Mouse (Mus musculus): Measurements from ENCODE around the gene Gm3854.
"Not testable (repeated sequence)": the region's sequence is repeated elsewhere in the genome, so short reads cannot be mapped to it uniquely, and the experiment has no call there.

Gene Gm3854

GRCm38 (mm10) chr7:6343501-6344071, at the start of gene Gm3854:
TSS of gene Gm3854 (plus strand) at chr7:6343759.
- peak; percentile 74 for DNase-seq

GRCm38 (mm10) chr7:6300796-6301195, 42.8 kb upstream of the Gm3854 start:
- not testable (repeated sequence) for DNase-seq

DNA sequence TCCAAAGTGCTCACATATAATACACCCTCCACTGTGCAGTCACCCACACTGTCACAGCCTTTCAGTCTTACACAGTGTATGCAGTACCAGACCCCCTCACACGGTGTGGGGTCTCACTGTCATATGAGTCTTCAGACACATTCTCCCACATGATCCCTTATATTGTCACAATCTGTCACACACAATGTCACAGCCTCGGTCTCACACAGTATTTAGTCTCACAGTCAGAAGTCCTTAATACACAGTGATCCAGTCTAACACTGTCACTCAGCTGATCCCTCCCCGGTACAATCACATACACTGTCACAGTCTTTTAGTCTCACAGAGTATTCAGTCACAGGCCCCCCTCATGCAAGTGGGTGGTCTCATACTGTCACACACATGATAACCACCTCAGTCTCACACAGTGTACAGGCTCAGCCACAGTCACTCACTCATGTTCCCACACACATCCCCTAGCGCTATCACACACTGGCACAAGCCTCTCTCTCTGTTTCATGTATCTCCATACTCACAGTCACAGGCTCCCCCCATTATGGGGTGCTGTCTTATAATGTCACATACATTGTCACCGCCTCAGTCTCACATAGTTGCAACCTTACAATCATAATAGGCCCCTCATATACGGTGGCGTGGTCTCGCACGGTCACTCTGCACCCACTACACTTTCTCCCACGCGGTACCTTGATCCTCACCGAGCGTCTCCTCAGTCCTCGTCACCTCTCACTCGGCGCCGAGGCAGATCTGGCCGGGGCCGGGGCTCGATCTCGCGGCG, 12.9 kb upstream of the Gm3854 start:
- DNase-seq = peak; percentile 16

GRCm38 (mm10) chr7:6331233-6331956, 12.2 kb upstream of the Gm3854 start, which contains the start of gene Zfp583:
TSS of gene Zfp583 (minus strand) at chr7:6331285.
- peak; percentile 85 for DNase-seq

DNA sequence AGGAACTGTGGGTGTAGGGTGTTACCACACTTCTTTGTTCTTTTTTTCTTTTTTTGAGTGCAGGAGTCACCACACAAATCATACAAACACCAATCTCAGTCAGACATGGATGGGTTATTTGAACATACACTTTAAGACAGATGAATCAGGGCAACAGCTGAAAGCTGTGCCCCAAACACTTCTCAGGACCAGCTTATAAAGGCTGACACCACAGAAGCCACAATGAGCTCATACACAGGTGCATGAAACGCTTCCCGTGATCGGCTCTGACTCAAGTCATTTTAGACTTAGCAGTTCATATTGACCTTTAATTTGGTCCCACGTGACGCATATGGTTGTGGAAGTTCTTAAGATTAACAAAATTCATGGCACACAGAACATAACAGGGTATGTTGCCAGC, 3.7 kb upstream of the Gm3854 start:
- no peak for DNase-seq

DNA sequence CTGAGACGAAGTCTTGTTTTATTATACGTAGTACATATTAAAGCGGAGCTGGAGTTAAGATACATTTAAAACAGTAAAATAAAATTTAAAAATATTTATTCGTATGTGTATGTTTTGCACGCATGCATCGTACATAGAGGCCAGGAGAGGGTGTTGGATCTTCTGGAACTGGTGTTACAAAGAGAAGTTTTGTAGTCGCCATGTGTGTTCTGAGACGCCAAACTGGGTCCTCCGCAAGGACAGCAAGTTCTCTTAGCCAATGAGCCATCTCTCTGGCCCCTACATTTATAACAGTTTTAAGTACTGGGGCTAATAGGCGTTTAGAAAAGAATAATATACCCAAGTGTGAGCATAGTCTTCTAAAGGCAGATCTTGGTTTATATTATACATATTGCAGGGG, 565 bp downstream of the Gm3854 start:
- no peak for DNase-seq

DNA sequence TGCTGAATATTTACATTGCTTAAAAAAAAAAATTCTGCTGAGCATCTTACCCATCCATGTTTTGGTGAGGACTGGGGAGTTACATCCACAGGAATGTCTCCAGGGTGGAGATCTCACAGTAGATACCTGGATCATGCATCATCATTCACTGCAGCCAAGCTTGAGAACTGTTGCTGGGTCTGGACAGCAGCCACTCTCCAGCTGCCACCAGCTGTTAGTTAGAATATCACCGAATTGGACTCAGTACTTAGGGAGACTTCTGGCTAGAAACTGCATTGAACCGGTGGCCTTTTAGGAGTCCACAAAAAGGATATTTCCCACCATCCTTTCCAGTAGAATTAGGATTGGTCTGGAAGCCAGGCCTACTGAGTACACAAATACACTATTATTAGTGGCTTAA, 14.6 kb downstream of the Gm3854 start:
- no peak for DNase-seq

- DNase-seq = peak; percentile 24
These were observed 15.5 kb downstream of the Gm3854 start for GRCm38 (mm10) chr7:6358937-6359590.

GRCm38 (mm10) chr7:6360477-6361060, 17.0 kb downstream of the Gm3854 start:
- peak; percentile 17 for DNase-seq

- peak; percentile 20 for DNase-seq
These were observed 18.2 kb downstream of the Gm3854 start for GRCm38 (mm10) chr7:6361756-6362155.

GRCm38 (mm10) chr7:6362268-6363046, 18.9 kb downstream of the Gm3854 start:
- DNase-seq = peak; percentile 99

DNA sequence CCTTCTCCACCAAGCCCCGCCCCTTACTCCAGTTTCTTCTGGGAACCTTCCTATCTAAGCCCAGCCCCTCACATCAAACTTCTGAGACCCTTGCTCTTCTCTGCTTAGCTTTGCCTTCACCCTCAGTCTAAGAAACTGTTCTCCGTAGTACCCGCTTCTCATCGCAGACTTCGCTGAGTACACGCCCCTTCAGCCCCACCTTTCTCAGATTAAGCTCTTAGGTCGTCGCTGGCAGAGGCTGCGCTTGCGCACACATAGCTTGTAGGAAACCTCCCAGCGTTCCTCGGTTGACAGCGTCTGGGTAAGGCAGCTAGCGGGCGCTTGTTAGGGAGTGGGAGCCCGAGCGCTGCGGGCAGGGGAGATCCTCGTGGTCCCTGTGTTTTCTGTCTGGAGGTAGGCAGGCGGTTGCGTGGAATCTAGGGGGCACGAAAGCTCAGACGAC, 19.5 kb downstream of the Gm3854 start, which contains the start of gene Zfp78:
Gene Zfp78, plus strand, starts transcription at position 234 of the 442 bp plus-strand sequence.
- DNase-seq = no peak

DNA sequence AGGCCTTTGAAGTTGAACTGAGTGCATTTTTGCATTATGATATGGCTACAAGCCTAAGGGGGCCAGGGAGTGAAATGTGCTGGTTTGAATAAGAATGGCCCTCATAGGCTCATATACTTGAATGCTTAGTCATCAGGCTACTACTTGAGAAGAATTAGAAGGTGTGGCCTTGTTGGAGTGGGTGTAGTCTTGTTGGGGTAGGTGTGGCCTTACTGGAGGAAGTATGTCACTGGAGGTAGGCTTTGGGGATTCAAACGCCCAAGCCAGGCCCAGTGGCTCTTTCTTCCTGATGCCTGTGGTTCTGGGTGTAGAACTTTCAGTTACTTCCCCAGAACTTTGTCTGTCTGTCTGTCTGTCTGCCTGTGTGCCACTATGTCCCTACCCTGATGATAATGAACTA, 21.2 kb downstream of the Gm3854 start:
- no peak for DNase-seq

- DNase-seq = no peak
These were observed 23.6 kb downstream of the Gm3854 start for GRCm38 (mm10) chr7:6367185-6367584.

DNA sequence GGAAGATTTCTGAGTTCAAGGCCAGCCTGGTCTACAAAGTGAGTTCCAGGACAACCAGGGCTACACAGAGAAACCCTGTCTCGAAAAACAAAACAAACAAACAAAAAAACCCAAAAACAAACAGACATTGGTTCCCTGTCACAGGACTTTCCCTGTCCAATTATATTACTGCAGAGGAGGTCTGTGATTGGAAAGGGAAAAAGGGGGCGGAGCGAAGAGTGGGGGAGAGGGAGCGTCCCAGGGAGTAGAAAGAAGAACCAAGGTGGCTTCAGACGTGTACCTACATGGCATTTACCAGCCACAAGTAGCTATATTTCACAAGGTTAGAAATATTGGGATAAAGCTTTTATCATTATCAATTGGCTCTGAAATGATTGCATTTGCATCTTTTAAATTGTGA, 24.6 kb downstream of the Gm3854 start:
- not testable (repeated sequence) for DNase-seq

GRCm38 (mm10) chr7:6369460-6369859, 25.9 kb downstream of the Gm3854 start:
- DNase-seq = no peak

DNA sequence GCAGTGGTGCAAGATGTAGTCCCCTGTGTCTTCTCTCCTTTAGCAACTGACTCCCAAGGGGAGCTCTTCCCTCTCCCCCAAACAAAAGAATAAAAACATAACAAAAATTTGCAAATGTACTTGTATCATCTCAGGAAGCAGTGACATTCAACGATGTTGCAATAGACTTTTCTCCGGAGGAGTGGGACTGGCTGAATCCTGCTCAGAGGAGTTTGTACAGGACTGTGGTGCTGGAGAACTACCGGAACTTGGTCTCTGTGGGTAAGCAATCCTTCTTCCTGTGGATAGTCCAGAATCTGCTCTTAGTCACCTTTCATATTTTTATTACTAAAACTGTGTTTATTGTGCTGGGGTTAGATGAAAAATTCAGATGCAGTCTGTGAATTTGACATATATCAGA, 29.4 kb downstream of the Gm3854 start:
- no peak for DNase-seq

DNA sequence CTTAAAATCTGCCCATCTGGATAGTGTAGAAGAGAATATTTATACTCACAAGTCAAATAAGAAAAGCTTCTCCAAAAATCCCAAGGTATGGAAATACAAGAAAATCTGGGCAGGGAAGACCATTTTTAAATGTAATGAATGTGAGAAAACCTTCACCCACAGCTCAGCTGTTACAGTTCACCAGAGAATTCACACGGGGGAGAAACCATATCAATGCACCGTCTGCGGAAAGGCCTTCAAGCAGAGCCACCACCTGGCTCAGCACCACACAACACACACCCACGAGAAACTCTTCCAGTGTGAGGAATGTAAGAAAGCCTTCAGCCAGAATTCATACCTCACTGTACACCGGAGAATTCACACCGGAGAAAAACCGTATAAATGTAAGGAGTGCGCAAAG, 34.9 kb downstream of the Gm3854 start:
- no peak for DNase-seq

GRCm38 (mm10) chr7:6381431-6381830, 37.9 kb downstream of the Gm3854 start:
- DNase-seq = no peak

- peak; percentile 88 for DNase-seq
These were observed 39.5 kb downstream of the Gm3854 start, which contains the start of gene Zfp28 for GRCm38 (mm10) chr7:6383044-6383455. TSS of gene Zfp28 (plus strand) at chr7:6383295.

- DNase-seq = no peak
These were observed 40.5 kb downstream of the Gm3854 start for GRCm38 (mm10) chr7:6384011-6384410.

DNA sequence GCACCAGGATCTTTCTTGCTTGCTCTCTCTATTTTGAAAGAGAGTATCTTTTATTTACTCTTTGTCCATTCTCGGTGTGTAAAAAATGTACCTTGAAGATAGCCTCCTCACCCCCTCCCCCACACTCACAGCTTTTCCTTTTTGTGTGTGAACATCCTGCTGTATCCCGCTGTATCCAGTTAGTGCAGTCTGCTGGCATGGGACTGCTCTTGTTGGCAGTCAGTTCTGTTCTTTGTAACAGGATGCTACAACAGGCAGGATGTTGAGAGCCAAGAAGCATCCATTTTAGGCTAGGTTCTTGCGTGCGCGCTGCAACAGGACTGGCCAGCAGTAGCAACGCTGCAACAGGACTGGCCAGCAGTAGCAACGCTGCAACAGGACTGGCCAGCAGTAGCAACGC, 43.4 kb downstream of the Gm3854 start:
- no peak for DNase-seq
